Mouse (Mus musculus) hindbrain, embryonic 15.5 days (tissue): ENCODE results near the gene Ttc28. TPM values are rescaled to one million over a fixed set of nuclear protein-coding genes. Genes with fewer than 3 reads are reported as not detected.

Source experiments
- ATAC-seq: fragments of 200-750 bp; cut with Nextera tagmentation; 2 replicates; pipeline ENCODE4 v1.8.0; 2017; ENCODE audit warnings: low read depth, moderate number of reproducible peaks, moderate TSS enrichment; ENCODE audit not compliant: low FRiP score
- H3K27ac ChIP-seq: fragments of 300-500 bp; sonication (generic); replicated peaks from 2 replicates; pipeline ENCODE4 v1.5.1; 2015; ENCODE audit warnings: mild to moderate bottlenecking, inconsistent platforms
- H3K27me3 ChIP-seq: fragments of 300-500 bp; sonication (generic); 2 replicates; pipeline ENCODE4 v1.6.1; 2015; ENCODE audit warnings: control low read depth, inconsistent platforms
- H3K36me3 ChIP-seq: fragments of 300-500 bp; sonication (generic); 2 replicates; pipeline ENCODE4 v1.6.1; 2015; ENCODE audit warnings: control low read depth, inconsistent platforms
- H3K4me1 ChIP-seq: fragments of 300-500 bp; sonication (generic); replicated peaks from 2 replicates; pipeline ENCODE4 v1.6.1; 2015; ENCODE audit warnings: control low read depth, inconsistent platforms
- H3K4me2 ChIP-seq: fragments of 300-500 bp; sonication (generic); 2 replicates; pipeline ENCODE4 v1.6.1; 2015; ENCODE audit warnings: moderate library complexity, mild to moderate bottlenecking, inconsistent platforms
- H3K4me3 ChIP-seq: fragments of 300-500 bp; sonication (generic); 2 replicates; pipeline ENCODE4 v1.5.1; 2015; ENCODE audit warnings: mild to moderate bottlenecking, inconsistent platforms
- H3K9ac ChIP-seq: fragments of 300-500 bp; sonication (generic); 2 replicates; pipeline ENCODE4 v1.6.1; 2015; ENCODE audit warnings: inconsistent platforms
- H3K9me3 ChIP-seq: fragments of 300-500 bp; sonication (generic); 2 replicates; pipeline ENCODE4 v1.6.1; 2016; ENCODE audit warnings: control low read depth, inconsistent platforms
- WGBS: fragments of 180-500 bp; shearing (Covaris S2); methylation state at CpG from one replicate; pipeline ENCODE4 v1.1.7; 2015; 5-methylcytosine and 5-hydroxymethylcytosine counted together
- polyA plus RNA-seq: library from polyadenylated mRNA; unstranded; fragments of >200 nt; fragmentation: Nextera tagmentation; extraction: Ambion mirVana; gene quantifications from 2 replicates; pipeline ENCODE4 v1.2.1, GENCODE M21; 2015

Gene Ttc28
- polyA plus RNA-seq, 1 experiment from 2014 or later, result 20.5 TPM

- H3K27me3 ChIP-seq, result no peaks in the 10 kb centered on the region
Observed at GRCm38 (mm10) chr5:111077261-111077660, 197.7 kb downstream of the Ttc28 start.

GRCm38 (mm10) chr5:111080601-111081000 lies 201.0 kb downstream of the Ttc28 start:
- Histone ChIP-seq H3K27me3 (no peaks in the 10 kb centered on the region), H3K9me3 (no peaks in the 10 kb centered on the region), H3K9ac (no peak overlapping the region), H3K36me3 (0 out of 2 replicates have a peak, but pooled peaks cover 3% of the 10 kb centered on the region), H3K27ac (no peak overlapping the region), H3K4me3 (no peak overlapping the region), H3K4me2 (no peak overlapping the region), H3K4me1 (peaks cover 7% of the 10 kb centered on the region; the same call in 1 of the 2 replicates)
- ATAC-seq, result no peak
- whole genome bisulfite sequencing, result 91% methylated on average over 5 of the region's 5 CpGs

More at GRCm38 (mm10) chr5:111077261-111077660, 197.7 kb downstream of the Ttc28 start:
- WGBS, result 81% methylated on average over 9 of the region's 9 CpGs
- H3K36me3 ChIP-seq, result no peaks in the 10 kb centered on the region
- H3K4me3 ChIP-seq, result no peak overlapping the region
- peaks cover 29% of the 10 kb centered on the region for H3K4me1 ChIP-seq
- ATAC-seq, result no peak
- no peak overlapping the region for H3K9ac ChIP-seq
- no peak overlapping the region for H3K27ac ChIP-seq
- no peak overlapping the region for H3K4me2 ChIP-seq
- no peaks in the 10 kb centered on the region for H3K9me3 ChIP-seq

DNA sequence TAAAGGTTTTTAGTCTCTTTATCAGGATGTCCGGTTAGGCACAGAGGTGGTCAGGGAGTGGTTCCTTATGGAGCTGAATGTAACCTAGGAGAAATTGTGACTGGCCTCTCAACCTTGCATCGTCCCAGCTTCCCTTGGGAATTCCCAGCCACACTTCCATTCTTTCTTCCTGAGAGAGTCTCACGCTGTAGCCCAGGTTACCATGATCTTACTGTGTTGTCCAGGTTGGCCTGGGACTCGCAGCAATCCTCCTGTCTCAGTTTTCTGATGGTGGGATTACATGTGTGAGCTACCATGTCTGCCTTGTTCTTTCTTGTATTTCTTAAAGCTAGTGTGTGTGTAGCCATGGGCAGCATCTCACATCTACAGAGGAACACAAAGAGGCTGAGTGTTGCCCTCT lies 206.2 kb downstream of the Ttc28 start:
- H3K4me1 ChIP-seq, result no peaks in the 10 kb centered on the region
- 92% methylated on average over 4 of the region's 4 CpGs for WGBS
- H3K4me3 ChIP-seq, result no peak overlapping the region
- H3K36me3 ChIP-seq, result 0 out of 2 replicates have a peak, but pooled peaks cover 3% of the 10 kb centered on the region
- H3K27ac ChIP-seq, result no peak overlapping the region
- no peaks in the 10 kb centered on the region for H3K27me3 ChIP-seq
- no peaks in the 10 kb centered on the region for H3K9me3 ChIP-seq
- ATAC-seq, result no peak
- no peak overlapping the region for H3K4me2 ChIP-seq
- no peak overlapping the region for H3K9ac ChIP-seq

- H3K9me3 ChIP-seq, result no peaks in the 10 kb centered on the region
- H3K4me3 ChIP-seq, result no peak overlapping the region
- WGBS, result 23% methylated on average over 5 of the region's 5 CpGs
- H3K27me3 ChIP-seq, result no peaks in the 10 kb centered on the region
- no peak overlapping the region; the same call in 1 of the 2 replicates for H3K27ac ChIP-seq
- no peak overlapping the region for H3K9ac ChIP-seq
- ATAC-seq, result no peak
- peaks cover 41% of the 10 kb centered on the region for H3K4me1 ChIP-seq
- H3K36me3 ChIP-seq, result peaks cover 13% of the 10 kb centered on the region; the same call in 1 of the 2 replicates
- H3K4me2 ChIP-seq, result no peak overlapping the region
Observed at GRCm38 (mm10) chr5:111096750-111097149, 217.1 kb downstream of the Ttc28 start.

DNA sequence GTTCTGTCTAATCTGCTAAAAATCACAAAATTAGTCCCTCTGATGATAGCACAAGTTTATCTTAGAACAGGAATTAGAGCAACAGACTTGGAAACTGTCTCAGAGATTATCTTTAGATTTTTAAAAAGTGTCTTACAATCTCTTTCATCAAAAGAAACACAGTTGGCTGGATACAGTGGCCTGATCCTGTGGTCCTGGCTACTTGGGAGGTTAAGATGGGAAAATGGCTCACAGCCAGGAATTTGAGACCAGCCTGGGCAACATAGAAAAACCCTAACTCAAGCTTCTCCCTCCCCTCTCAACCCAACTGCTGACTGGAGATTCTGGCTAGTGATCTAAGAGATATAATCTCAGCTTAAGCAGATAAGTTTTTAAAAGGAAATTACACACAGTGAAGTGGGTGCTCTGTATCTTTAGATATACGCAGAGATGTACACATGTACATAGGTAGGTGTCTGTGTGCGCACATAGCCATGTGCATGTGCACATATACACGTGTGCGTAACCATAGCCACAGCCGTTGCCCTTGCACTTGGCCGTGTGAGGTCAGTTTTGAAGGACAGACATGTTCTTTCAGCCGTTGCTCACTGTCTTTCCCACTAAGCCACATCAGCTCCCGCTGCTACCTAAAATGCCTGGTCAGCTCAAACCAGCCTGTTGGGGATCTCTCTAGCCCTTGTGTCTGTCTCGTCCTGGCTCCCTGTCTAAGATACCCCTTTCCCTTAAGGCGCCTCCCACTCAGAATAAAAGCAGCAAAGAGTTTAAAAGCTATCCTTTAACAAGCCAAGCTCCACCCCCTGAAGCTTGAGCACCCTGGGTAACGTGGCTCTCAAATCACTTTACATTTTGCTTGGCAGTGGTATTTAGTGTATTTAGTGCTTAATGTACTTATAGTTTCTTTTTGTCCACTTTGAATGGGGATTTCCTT lies 217.9 kb downstream of the Ttc28 start:
- H3K9ac ChIP-seq, result no peak overlapping the region
- no peak overlapping the region for H3K4me2 ChIP-seq
- peak overlapping the region; percentile 76 for H3K27ac ChIP-seq
- no peaks in the 10 kb centered on the region for H3K9me3 ChIP-seq
- no peak for ATAC-seq
- peaks cover 20% of the 10 kb centered on the region; the same call in 1 of the 2 replicates for H3K36me3 ChIP-seq
- no peaks in the 10 kb centered on the region for H3K27me3 ChIP-seq
- no peak overlapping the region for H3K4me3 ChIP-seq
- WGBS, result 61% methylated on average over 11 of the region's 11 CpGs
- peaks cover 41% of the 10 kb centered on the region for H3K4me1 ChIP-seq

- peaks cover 41% of the 10 kb centered on the region for H3K4me1 ChIP-seq
- 24% methylated on average over 7 of the region's 7 CpGs for WGBS
- ATAC-seq, result peak; percentile 72; the same call in 1 of the 2 replicates
Observed at GRCm38 (mm10) chr5:111098516-111099274, 219.1 kb downstream of the Ttc28 start.

DNA sequence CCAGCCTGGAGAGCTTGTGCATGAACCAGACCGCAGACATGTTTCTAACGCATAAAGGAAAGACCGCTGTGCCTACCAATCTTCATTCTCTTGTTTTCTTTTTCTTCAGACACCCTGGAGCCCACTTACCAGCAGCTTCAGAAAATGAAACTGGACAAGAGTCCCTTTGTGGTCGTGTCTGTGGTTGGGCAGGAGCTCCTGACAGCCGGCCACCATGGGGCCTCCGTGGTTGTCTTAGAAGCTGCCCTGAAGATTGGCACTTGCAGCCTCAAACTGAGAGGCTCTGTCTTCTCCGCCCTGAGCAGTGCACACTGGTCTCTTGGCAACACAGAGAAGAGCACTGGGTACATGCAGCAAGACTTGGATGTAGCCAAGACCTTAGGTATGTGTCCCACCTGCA lies 221.0 kb downstream of the Ttc28 start:
- no peak overlapping the region for H3K9ac ChIP-seq
- no peak overlapping the region for H3K4me2 ChIP-seq
- H3K27me3 ChIP-seq, result no peaks in the 10 kb centered on the region
- peaks cover 41% of the 10 kb centered on the region for H3K4me1 ChIP-seq
- no peak for ATAC-seq
- no peak overlapping the region for H3K4me3 ChIP-seq
- H3K9me3 ChIP-seq, result no peaks in the 10 kb centered on the region
- H3K36me3 ChIP-seq, result peaks cover 21% of the 10 kb centered on the region; the same call in 1 of the 2 replicates
- 73% methylated on average over 7 of the region's 7 CpGs for WGBS
- no peak overlapping the region for H3K27ac ChIP-seq

More at GRCm38 (mm10) chr5:111098516-111099274, 219.1 kb downstream of the Ttc28 start:
- Histone ChIP-seq H3K9ac (no peak overlapping the region), H3K36me3 (peaks cover 21% of the 10 kb centered on the region; the same call in 1 of the 2 replicates), H3K27me3 (no peaks in the 10 kb centered on the region), H3K4me2 (no peak overlapping the region), H3K4me3 (no peak overlapping the region), H3K9me3 (no peaks in the 10 kb centered on the region), H3K27ac (peak overlapping the region; percentile 76)

DNA sequence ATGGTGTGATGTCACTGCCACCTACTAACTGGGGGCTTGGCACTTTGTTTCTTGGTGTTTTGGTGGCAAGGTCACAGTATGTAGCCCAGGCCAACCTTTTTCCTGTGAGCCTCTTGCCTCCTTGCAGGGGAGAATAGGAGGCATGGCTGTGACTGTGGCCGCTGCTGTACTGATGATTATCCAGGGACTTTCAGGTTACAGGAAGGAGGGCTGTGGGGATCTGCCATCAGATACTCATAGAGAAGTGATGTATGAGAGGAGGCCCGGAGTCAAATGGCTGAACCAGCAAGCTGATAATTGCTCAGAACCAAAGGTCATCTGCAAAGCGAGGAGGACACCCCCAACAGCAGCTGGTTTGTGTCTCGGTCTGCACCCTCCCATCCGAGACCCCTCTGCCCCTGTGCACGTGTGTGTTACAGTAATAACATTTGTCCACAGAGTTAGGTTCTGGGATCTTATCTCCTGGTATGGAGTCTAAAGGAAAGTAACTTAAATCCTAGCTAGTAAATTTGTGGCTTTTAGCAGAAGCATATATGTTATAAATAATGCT lies 221.9 kb downstream of the Ttc28 start:
- Histone ChIP-seq H3K27me3 (no peaks in the 10 kb centered on the region), H3K4me3 (no peak overlapping the region), H3K9ac (no peak overlapping the region), H3K4me2 (no peak overlapping the region), H3K9me3 (no peaks in the 10 kb centered on the region), H3K4me1 (peaks cover 35% of the 10 kb centered on the region), H3K36me3 (peaks cover 15% of the 10 kb centered on the region; the same call in 1 of the 2 replicates), H3K27ac (no peak overlapping the region)
- ATAC-seq, result no peak
- 70% methylated on average over 6 of the region's 6 CpGs for WGBS

DNA sequence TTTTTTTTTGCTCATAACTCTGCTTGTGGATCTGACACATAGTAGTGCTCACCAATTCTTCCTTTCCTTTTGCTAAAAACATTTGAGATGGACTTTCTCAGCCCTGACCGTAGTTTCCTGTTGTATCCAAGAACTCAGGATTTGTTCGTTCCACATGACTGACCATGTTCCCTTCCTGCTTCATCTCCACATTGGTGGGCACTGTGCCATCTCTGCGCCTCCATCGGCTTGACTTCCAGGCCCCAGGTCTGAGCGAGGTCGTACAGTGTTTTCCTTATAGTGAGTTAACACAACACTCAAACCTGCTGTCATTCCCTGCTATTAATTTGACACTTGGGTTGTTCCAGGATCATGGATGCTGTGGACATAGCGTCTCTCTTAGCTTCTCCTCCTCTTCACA lies 225.2 kb downstream of the Ttc28 start:
- H3K9ac ChIP-seq, result no peak overlapping the region
- H3K27ac ChIP-seq, result no peak overlapping the region
- no peak for ATAC-seq
- H3K36me3 ChIP-seq, result peaks cover 14% of the 10 kb centered on the region; the same call in 1 of the 2 replicates
- H3K9me3 ChIP-seq, result no peaks in the 10 kb centered on the region
- no peak overlapping the region for H3K4me2 ChIP-seq
- WGBS, result 79% methylated on average over 7 of the region's 7 CpGs
- no peak overlapping the region for H3K4me3 ChIP-seq
- H3K4me1 ChIP-seq, result peaks cover 9% of the 10 kb centered on the region; the same call in 1 of the 2 replicates
- H3K27me3 ChIP-seq, result no peaks in the 10 kb centered on the region

DNA sequence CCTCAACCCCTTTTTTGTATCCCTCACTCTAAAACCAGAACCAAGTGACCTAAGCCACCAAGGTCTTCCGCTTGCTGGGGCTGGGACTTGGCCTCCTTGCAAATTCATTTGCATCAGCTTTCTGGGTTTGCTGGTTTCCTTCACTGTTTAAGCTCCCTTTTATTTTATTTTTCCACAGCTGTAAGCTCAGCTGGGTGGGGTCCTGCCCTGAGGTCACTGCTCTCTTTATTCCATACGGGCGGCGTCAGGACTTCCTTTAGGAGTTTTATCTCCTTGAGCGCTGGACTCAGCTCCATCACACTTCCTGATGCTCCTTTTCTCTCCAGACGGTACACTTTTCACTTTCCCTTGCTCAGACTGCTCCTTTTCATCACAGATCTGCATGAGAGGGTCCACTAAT lies 231.8 kb downstream of the Ttc28 start:
- Histone ChIP-seq H3K27ac (no peak overlapping the region), H3K4me3 (no peak overlapping the region), H3K4me1 (peaks cover 23% of the 10 kb centered on the region), H3K9me3 (no peaks in the 10 kb centered on the region), H3K36me3 (no peaks in the 10 kb centered on the region), H3K4me2 (no peak overlapping the region), H3K27me3 (no peaks in the 10 kb centered on the region), H3K9ac (no peak overlapping the region)
- no peak for ATAC-seq
- 52% methylated on average over 6 of the region's 6 CpGs for WGBS

GRCm38 (mm10) chr5:111113183-111113582 lies 233.6 kb downstream of the Ttc28 start:
- no peak for ATAC-seq
- H3K36me3 ChIP-seq, result no peaks in the 10 kb centered on the region
- WGBS, result 77% methylated on average over 7 of the region's 7 CpGs
- H3K9me3 ChIP-seq, result no peaks in the 10 kb centered on the region
- H3K4me3 ChIP-seq, result no peak overlapping the region
- peaks cover 24% of the 10 kb centered on the region for H3K4me1 ChIP-seq
- H3K9ac ChIP-seq, result no peak overlapping the region
- H3K27me3 ChIP-seq, result no peaks in the 10 kb centered on the region
- H3K27ac ChIP-seq, result no peak overlapping the region
- no peak overlapping the region for H3K4me2 ChIP-seq
